Mouse (Mus musculus): Measurements from ENCODE around the gene Gckr. TPM values are rescaled to one million over a fixed set of nuclear protein-coding genes. Genes with fewer than 3 reads are reported as not detected.

Gene Gckr
- polyA plus RNA-seq (2017; shearing (Covaris generic)) = 0.51 TPM

DNA sequence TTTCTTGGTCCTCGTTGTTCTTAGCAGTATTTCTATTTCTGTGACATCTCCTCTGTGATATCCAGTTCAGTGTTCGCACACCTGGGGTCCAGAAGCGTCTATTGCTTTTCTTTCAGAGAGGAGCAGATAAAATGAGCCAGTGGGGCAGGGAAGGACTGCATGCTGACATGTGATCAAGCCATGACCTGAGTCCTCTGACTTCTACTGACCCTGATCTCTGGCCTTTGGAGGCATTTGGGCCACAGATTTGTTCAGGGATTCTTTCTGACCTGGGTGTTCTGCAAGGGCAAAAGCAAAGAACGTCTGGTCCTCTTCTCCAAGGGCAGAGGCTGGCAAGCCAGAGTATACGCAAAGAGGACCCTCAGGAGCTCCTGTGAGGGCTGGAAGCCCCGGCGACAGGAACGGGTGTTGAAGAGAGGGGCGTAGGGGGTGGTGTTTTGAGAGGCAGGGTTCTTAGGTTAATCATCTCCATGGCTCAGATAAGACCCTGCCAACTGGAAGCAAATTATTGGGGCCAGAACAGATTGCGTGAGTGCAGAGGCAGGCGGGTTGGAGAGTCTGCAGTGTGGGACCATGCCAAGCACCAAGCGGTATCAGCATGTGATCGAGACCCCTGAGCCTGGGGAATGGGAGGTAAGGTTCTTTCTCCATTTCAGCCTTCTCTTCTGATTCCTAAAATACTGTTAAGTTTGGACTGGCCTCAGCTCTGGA lies at the start of gene Gckr:
Gckr (plus strand) TSS at position 397 of the 711 bp plus-strand sequence.

DNA sequence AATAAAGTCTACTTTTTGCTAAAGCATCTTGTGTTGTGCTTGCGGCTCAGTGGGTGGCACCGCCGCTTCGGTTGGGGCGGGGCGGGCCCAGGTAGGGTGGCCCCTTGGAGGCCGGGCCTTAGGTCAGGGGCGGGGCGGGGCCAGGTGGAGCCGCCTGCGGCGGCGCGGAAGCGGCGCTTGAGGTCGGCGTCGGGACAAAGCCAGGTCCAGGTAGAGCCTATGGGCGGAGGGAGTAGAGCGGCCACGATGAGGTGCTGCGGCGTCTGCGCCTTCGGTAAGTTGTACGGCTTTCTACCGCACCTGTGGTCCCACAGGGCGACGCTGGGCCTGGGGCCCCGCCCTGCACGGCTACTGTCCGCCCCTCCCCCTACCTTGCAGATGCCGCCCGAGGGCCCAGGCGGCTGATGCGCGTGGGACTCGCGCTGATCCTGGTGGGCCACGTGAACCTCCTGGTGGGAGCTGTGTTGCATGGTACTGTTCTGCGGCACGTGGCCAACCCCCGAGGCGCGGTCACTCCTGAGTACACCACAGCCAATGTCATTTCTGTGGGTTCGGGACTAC lies 45.6 kb upstream of the Gckr start, which contains the start of gene Krtcap3:
Krtcap3 (plus strand) TSS at position 151 of the 561 bp plus-strand sequence.

DNA sequence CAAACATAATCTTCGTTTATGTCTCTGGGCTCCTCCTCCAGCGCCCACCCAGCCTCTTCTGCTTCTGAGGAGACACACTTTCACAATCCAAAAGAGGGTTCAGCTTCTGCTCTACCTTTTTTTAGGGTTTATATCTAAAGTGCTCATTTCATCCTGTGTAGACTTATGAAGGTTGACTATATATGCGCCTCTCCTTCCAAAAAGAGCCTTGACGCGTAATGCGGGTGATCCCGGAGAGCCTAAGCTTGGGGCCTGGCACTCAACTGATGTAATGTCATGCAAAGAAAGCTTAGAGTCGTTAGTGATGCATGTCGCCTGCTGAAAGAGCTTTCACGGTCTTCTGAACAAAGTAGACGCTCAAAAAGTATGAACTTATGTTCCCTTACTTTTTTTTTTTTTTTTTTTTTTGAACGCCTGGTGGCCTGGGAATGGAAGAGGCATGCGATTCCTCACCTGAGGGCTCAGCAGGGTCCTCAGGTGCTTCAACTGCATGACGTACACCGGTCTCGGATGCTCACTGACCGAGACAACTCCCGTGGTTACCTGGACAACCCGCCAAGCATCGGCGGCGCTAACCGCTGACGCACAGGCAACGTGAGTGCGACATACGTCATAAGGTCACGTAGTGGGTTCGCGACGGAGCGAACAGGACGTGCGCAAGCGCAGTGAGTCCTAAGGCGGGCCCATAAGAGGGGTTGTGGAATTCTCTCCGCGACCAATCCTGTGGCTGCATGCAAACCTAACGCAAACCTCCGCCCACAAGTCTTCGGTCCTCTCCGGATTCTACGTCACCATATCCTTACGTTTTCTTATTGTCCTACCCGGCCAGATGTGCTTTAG lies 6.5 kb upstream of the Gckr start, which contains the start of gene Ift172:
Ift172 (minus strand) TSS at position 596 of the 840 bp plus-strand sequence.

DNA sequence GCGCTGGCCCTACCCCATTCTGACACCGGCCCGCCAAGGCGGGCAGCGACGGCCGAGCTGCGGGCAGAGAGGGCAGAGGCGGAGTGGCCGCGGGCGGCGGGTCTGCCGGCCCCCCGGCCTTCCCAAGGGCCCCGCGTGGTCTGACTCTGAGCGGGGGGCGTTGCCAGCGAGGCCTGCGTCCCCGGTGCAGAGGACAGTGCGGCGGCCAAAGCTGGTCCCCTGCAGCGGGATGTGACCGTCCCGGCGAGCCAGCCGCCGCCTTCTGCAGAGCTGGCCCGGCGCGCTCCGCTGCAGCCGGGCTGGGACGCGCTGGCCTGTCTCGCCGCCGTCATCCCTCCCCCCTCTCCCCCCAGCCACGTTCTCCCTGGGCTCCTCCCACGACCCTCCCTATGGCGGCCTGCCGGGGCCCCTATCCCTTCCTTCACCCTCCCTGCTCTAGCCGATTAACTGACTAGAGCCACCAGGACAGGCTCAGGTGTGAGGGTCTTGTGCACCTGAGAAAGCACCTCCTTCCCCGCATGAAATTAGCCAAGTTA lies 1.6 kb upstream of the Gckr start, which contains the start of gene Fndc4:
Fndc4 (minus strand) TSS at position 475 of the 536 bp plus-strand sequence.

Other genes starting within 250 kb of the Gckr start
- 64.4 TPM for gene Atraid, start 249.1 kb upstream of the Gckr start, polyA plus RNA-seq (2017; shearing (Covaris generic))
- gene Slc5a6, start 248.5 kb upstream of the Gckr start, polyA plus RNA-seq (2017; shearing (Covaris generic)) = 8.8 TPM
- 24.5 TPM for gene Cad, start 242.7 kb upstream of the Gckr start, polyA plus RNA-seq (2017; shearing (Covaris generic))
- gene Dnajc5g, start 191.2 kb upstream of the Gckr start, polyA plus RNA-seq (2017; shearing (Covaris generic)) = not detected
- not detected for gene Slc30a3, start 189.2 kb upstream of the Gckr start, polyA plus RNA-seq (2017; shearing (Covaris generic))
- gene Trim54, start 180.7 kb upstream of the Gckr start, polyA plus RNA-seq (2017; shearing (Covaris generic)) = not detected
- not detected for gene Ucn, start 158.6 kb upstream of the Gckr start, polyA plus RNA-seq (2017; shearing (Covaris generic))
- gene Mpv17, start 143.2 kb upstream of the Gckr start, polyA plus RNA-seq (2017; shearing (Covaris generic)) = 15.3 TPM
- 2.5 TPM for gene Gm29609, start 117.5 kb upstream of the Gckr start, polyA plus RNA-seq (2017; shearing (Covaris generic))
- 94.7 TPM for gene Gtf3c2, start 117.3 kb upstream of the Gckr start, polyA plus RNA-seq (2017; shearing (Covaris generic))
- gene Snx17, start 104.2 kb upstream of the Gckr start, polyA plus RNA-seq (2017; shearing (Covaris generic)) = 88.9 TPM
- gene Eif2b4, start 104.0 kb upstream of the Gckr start, polyA plus RNA-seq (2017; shearing (Covaris generic)) = 51.6 TPM
- gene Zfp513, start 95.1 kb upstream of the Gckr start, polyA plus RNA-seq (2017; shearing (Covaris generic)) = 23.9 TPM
- gene Ppm1g, start 76.8 kb upstream of the Gckr start, polyA plus RNA-seq (2017; shearing (Covaris generic)) = 169 TPM
- gene Nrbp1, start 56.6 kb upstream of the Gckr start, polyA plus RNA-seq (2017; shearing (Covaris generic)) = 259 TPM
- 0.67 TPM for gene Gm9970, start 56.2 kb upstream of the Gckr start, polyA plus RNA-seq (2017; shearing (Covaris generic))
- 55.3 TPM for gene Krtcap3, start 45.8 kb upstream of the Gckr start, polyA plus RNA-seq (2017; shearing (Covaris generic))
- gene Ift172, start 6.3 kb upstream of the Gckr start, polyA plus RNA-seq (2017; shearing (Covaris generic)) = 10.5 TPM
- 0.90 TPM for gene Fndc4, start 1.4 kb upstream of the Gckr start, polyA plus RNA-seq (2017; shearing (Covaris generic))
- gene Zfp512, start 155.0 kb downstream of the Gckr start, polyA plus RNA-seq (2017; shearing (Covaris generic)) = 42.7 TPM
- not detected for gene 4930548H24Rik, start 188.3 kb downstream of the Gckr start, polyA plus RNA-seq (2017; shearing (Covaris generic))
- 43.6 TPM for gene Gpn1, start 197.3 kb downstream of the Gckr start, polyA plus RNA-seq (2017; shearing (Covaris generic))
- gene Slc4a1ap, start 229.6 kb downstream of the Gckr start, polyA plus RNA-seq (2017; shearing (Covaris generic)) = 73.2 TPM
- 23.2 TPM for gene Supt7l, start 230.4 kb downstream of the Gckr start, polyA plus RNA-seq (2017; shearing (Covaris generic))

All from naive thymus-derived CD4-positive, alpha-beta T cell, adult 5 months (primary cell).